Mouse (Mus musculus): ENCODE results near the gene Abr.

GRCm38 (mm10) chr11:76606521-76606920, 15.6 kb downstream of the Abr start:
- TF ChIP-seq USF1 (IDR thresholded peaks at IDR 0.05; ENCODE audit: low read depth), result no peak
- no peak for TF ChIP-seq POLR2A (IDR thresholded peaks at IDR 0.05; ENCODE audit: insufficient read length, low read depth)
- no peak for TF ChIP-seq E2F4 (IDR thresholded peaks at IDR 0.05; ENCODE audit: insufficient read depth)
- no peak for TF ChIP-seq MYOD1 (IDR thresholded peaks at IDR 0.05; ENCODE audit: control insufficient read depth in 1 of 3, insufficient read length in 2 of 3, low read depth in 2 of 3)
- no peak for TF ChIP-seq SRF (IDR thresholded peaks at IDR 0.05; ENCODE audit: control insufficient read depth, insufficient read length, low read depth)
- no peak for TF ChIP-seq MAX (IDR thresholded peaks at IDR 0.05; ENCODE audit: low read depth)
- no peak for TF ChIP-seq POLR2AphosphoS2 (IDR thresholded peaks at IDR 0.05; ENCODE audit: insufficient read length, low read depth)
- no peak for TF ChIP-seq MYOG (IDR thresholded peaks at IDR 0.05; ENCODE audit: control insufficient read depth in 1 of 3, insufficient read depth in 1 of 3, insufficient read length in 2 of 3, low read depth in 2 of 3)
- no peak for TF ChIP-seq TCF3 (IDR thresholded peaks at IDR 0.05; ENCODE audit: insufficient read length, low read depth)
